Mouse (Mus musculus): ENCODE measurements around the gene Gm21095. TPM values are rescaled to one million over a fixed set of nuclear protein-coding genes. Genes with fewer than 3 reads are reported as not detected.
"Not testable (repeated sequence)": the region's sequence is repeated elsewhere in the genome, so short reads cannot be mapped to it uniquely, and the experiment has no call there.

Gene Gm21095
- polyA plus RNA-seq (2014; fragmentation: Nextera tagmentation; extraction: Ambion mirVana): not detected in 2 replicates

DNA sequence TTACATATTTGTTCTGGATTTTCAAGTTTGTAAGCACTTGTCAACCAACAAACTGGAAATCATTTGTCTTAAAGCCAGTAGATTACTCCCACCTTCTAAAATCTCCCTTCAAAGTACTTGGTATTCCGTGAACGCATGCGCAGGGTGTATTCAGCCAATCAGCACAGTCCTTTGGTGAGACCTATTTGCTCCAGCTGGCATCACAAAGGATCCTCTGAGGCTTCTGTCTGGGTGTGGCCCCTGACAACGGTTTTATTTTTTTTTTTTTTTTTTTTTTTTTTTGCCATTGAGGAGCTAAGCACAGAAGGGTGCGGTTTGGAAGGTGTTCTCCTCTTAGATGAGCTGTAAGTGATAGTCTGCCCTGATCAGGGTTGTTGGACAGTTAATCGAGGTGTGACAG, at the start of gene Gm21095:
Gene Gm21095 (plus strand): TSS at position 301 of the 400 bp plus-strand sequence.
- not testable (repeated sequence) for H3K4me2 ChIP-seq (ENCODE audit: low read length); DNase-seq; H3K27me3 ChIP-seq (ENCODE audit: control insufficient read depth, insufficient read depth, low read length); ATAC-seq (ENCODE audit: low FRiP score, low TSS enrichment); H3K4me1 ChIP-seq (ENCODE audit: control insufficient read depth, insufficient read depth, low read length); H3K27ac ChIP-seq (replicated peaks; ENCODE audit: low read depth, low read length); H3K4me3 ChIP-seq (replicated peaks; ENCODE audit: low read depth, low read length); H3K9ac ChIP-seq (replicated peaks; ENCODE audit: low read length); H3K9me3 ChIP-seq (ENCODE audit: control insufficient read depth, low read length); H3K36me3 ChIP-seq (ENCODE audit: control insufficient read depth, insufficient read depth, low read length)
- 0% methylated on average over 1 of the region's 6 CpGs for WGBS

Measured in midbrain, embryonic 14.5 days (tissue).